10 mouse cellular contexts compared by ENCODE assay signal in genomic region chr3:39718946-39719545, GRCm38 (mm10).
DNase-seq lines count a peak whose midpoint lies in the region; ATAC-seq and TF ChIP-seq lines count a peak whose summit lies in the region.
"Had no signal": no experiment of that assay in that cellular context is flagged by ENCODE, and none has a peak within 500 bp of the region (broad histone marks: within the 10 kb centered on the region; RNA-seq: fewer than 3 reads in every experiment).

No protein-coding gene starts in this region.

- H3K36me3 ChIP-seq in limb, embryonic 14.5 days (ENCODE audit: control insufficient read depth, insufficient read depth, low read length): no peaks in the 10 kb centered on the region
- no peaks in the 10 kb centered on the region for H3K36me3 ChIP-seq in limb, embryonic 10.5 days
- H3K36me3 ChIP-seq in stomach, embryonic 15.5 days: no peaks in the 10 kb centered on the region
- no peaks in the 10 kb centered on the region for H3K36me3 ChIP-seq in hindbrain, embryonic 13.5 days
- H3K36me3 ChIP-seq in midbrain, embryonic 10.5 days: no peaks in the 10 kb centered on the region
- H3K36me3 ChIP-seq: G1E; neural tube, embryonic 15.5 days had no signal

- 58% methylated on average over 11 of the region's 11 CpGs for WGBS in limb, embryonic 14.5 days
- 87% methylated on average over 11 of the region's 11 CpGs for WGBS in limb, embryonic 10.5 days
- 39% methylated on average over 11 of the region's 11 CpGs for WGBS in stomach, embryonic 15.5 days
- WGBS in hindbrain, embryonic 13.5 days: 80% methylated on average over 11 of the region's 11 CpGs
- 85% methylated on average over 11 of the region's 11 CpGs for WGBS in midbrain, embryonic 10.5 days

- H3K4me2 ChIP-seq in limb, embryonic 14.5 days (replicated peaks; ENCODE audit: low read depth, low read length, severe bottlenecking): no peak overlapping the region
- H3K4me2 ChIP-seq in stomach, embryonic 15.5 days: no peak overlapping the region
- H3K4me2 ChIP-seq in hindbrain, embryonic 13.5 days: no peak overlapping the region
- H3K4me2 ChIP-seq: neural tube, embryonic 15.5 days had no signal

- intact Hi-C loops in left cerebral cortex, postnatal 10 days (cut with DNase I): no loop called here

- H3K27me3 ChIP-seq in limb, embryonic 14.5 days (ENCODE audit: control insufficient read depth, insufficient read depth, low read length): no peaks in the 10 kb centered on the region
- H3K27me3 ChIP-seq in limb, embryonic 10.5 days (ENCODE audit: low read depth, poor library complexity, severe bottlenecking): no peaks in the 10 kb centered on the region
- no peaks in the 10 kb centered on the region for H3K27me3 ChIP-seq in stomach, embryonic 15.5 days (replicated peaks)
- H3K27me3 ChIP-seq in hindbrain, embryonic 13.5 days: no peaks in the 10 kb centered on the region
- no peaks in the 10 kb centered on the region for H3K27me3 ChIP-seq in midbrain, embryonic 10.5 days (ENCODE audit: low read depth, poor library complexity, severe bottlenecking)
- H3K27me3 ChIP-seq: neural tube, embryonic 15.5 days had no signal

- H3K4me1 ChIP-seq in limb, embryonic 14.5 days (ENCODE audit: control insufficient read depth, insufficient read depth, low read length): peaks cover 11% of the 10 kb centered on the region
- H3K4me1 ChIP-seq in limb, embryonic 10.5 days: peaks cover 6% of the 10 kb centered on the region
- H3K4me1 ChIP-seq in stomach, embryonic 15.5 days: no peaks in the 10 kb centered on the region
- peaks cover 3% of the 10 kb centered on the region for H3K4me1 ChIP-seq in hindbrain, embryonic 13.5 days (replicated peaks)
- peaks cover 4% of the 10 kb centered on the region for H3K4me1 ChIP-seq in midbrain, embryonic 10.5 days
- H3K4me1 ChIP-seq: neural tube, embryonic 15.5 days had no signal

- H3K27ac ChIP-seq in limb, embryonic 14.5 days (replicated peaks; ENCODE audit: low read depth, low read length): peak overlapping the region; percentile 14; the same call in 1 of the 2 replicates
- H3K27ac ChIP-seq in limb, embryonic 10.5 days: no peak overlapping the region
- H3K27ac ChIP-seq in stomach, embryonic 15.5 days: peak overlapping the region; percentile 65; the same call in 1 of the 2 replicates
- no peak overlapping the region for H3K27ac ChIP-seq in hindbrain, embryonic 13.5 days
- H3K27ac ChIP-seq in midbrain, embryonic 10.5 days (replicated peaks): no peak overlapping the region
- H3K27ac ChIP-seq: neural tube, embryonic 15.5 days had no signal

- H3K4me3 ChIP-seq in limb, embryonic 14.5 days (replicated peaks; ENCODE audit: low read length): no peak overlapping the region
- H3K4me3 ChIP-seq in limb, embryonic 10.5 days: no peak overlapping the region
- H3K4me3 ChIP-seq in stomach, embryonic 15.5 days (replicated peaks): no peak overlapping the region
- H3K4me3 ChIP-seq in hindbrain, embryonic 13.5 days: no peak overlapping the region
- no peak overlapping the region for H3K4me3 ChIP-seq in midbrain, embryonic 10.5 days
- H3K4me3 ChIP-seq: neural tube, embryonic 15.5 days had no signal

- no peak for TF ChIP-seq POLR2A in limb, embryonic 14.5 days (IDR thresholded peaks at IDR 0.05; ENCODE audit: borderline replicate concordance, extremely low read depth, insufficient read depth, insufficient read length)

- H3K9me3 ChIP-seq in limb, embryonic 14.5 days (ENCODE audit: control insufficient read depth, low read length): no peaks in the 10 kb centered on the region
- no peaks in the 10 kb centered on the region for H3K9me3 ChIP-seq in limb, embryonic 10.5 days (replicated peaks)
- H3K9me3 ChIP-seq in stomach, embryonic 15.5 days: no peaks in the 10 kb centered on the region
- H3K9me3 ChIP-seq in hindbrain, embryonic 13.5 days: no peaks in the 10 kb centered on the region
- H3K9me3 ChIP-seq in midbrain, embryonic 10.5 days (replicated peaks): no peaks in the 10 kb centered on the region
- H3K9me3 ChIP-seq: neural tube, embryonic 15.5 days had no signal

- DNase-seq in limb, embryonic 14.5 days (ENCODE audit: low spot score): peak; percentile 44
- DNase-seq in limb, embryonic 10.5 days (ENCODE audit: low spot score): no peak
- peak; percentile 4 to 43 for DNase-seq in gastrocnemius, adult 8-10 months (ENCODE audit: low spot score in 2 of 2)
- peak; percentile 18 to 30 for DNase-seq in left cerebral cortex, postnatal 10 days (ENCODE audit: extremely low spot score in 1 of 2, low spot score in 2 of 2)
- no peak for DNase-seq in embryo, embryonic 11 days
- DNase-seq in midbrain, embryonic 10.5 days (ENCODE audit: low spot score): no peak

- no peak overlapping the region for H3K9ac ChIP-seq in limb, embryonic 14.5 days (ENCODE audit: low read depth, low read length, severe bottlenecking)
- H3K9ac ChIP-seq in stomach, embryonic 15.5 days: no peak overlapping the region
- no peak overlapping the region for H3K9ac ChIP-seq in hindbrain, embryonic 13.5 days
- H3K9ac ChIP-seq: neural tube, embryonic 15.5 days had no signal

- ATAC-seq in limb, embryonic 14.5 days (ENCODE audit: low FRiP score, low read depth): 0 out of 2 replicates have a peak, but pooled peaks have one; percentile 30
- ATAC-seq in stomach, embryonic 15.5 days (ENCODE audit: insufficient read depth, low FRiP score, low read depth): no peak
- no peak for ATAC-seq in hindbrain, embryonic 13.5 days (ENCODE audit: low FRiP score)

Comparison
In these comparisons a context has a peak if more than half of its experiments do, and no peak if none do; other contexts are left out.
1. DNase-seq: peak in limb, embryonic 14.5 days (single experiment), gastrocnemius, adult 8-10 months (2 of 2) and left cerebral cortex, postnatal 10 days (2 of 2); none in limb, embryonic 10.5 days (single experiment), embryo, embryonic 11 days (single experiment) and midbrain, embryonic 10.5 days (single experiment).
2. H3K27ac ChIP-seq: peak in limb, embryonic 14.5 days (single experiment) and stomach, embryonic 15.5 days (single experiment); none in limb, embryonic 10.5 days (single experiment), hindbrain, embryonic 13.5 days (single experiment) and midbrain, embryonic 10.5 days (single experiment).